Mouse (Mus musculus): ENCODE measurements at regions not wholly inside any gene's neighbourhood (a gene's known extent, or its start where the extent isn't known, plus 50 kb on each side); places are given as distances from the start of the nearest gene placed in this dataset.

DNA sequence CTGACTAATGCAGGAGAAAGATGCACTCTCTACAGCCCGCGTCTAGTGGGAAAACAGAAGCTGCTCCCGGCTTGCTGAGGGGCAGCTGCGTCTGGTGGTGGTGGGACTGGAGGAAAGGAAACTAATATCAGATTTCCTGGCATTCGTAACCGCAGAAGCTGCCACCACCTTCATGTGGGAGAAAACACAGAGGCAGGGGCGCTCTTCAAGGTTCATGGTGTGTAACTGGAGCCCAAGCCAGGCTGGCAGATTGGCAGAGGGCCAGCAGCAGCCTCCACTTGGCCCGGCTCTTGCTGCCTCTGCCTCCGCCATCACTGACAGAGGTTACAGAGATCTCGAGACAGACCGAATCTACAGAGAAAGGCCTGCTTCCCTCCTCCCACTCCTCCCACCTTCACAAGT, 80.7 kb upstream of the Stt3b start:
- H3K36me3 ChIP-seq: no peaks in the 10 kb centered on the region
- peak; percentile 87 for DNase-seq (ENCODE audit: low spot score)
- no peaks in the 10 kb centered on the region for H3K9me3 ChIP-seq
- WGBS: 6% methylated on average over 11 of the region's 11 CpGs
- peak overlapping the region; percentile 89 for H3K27ac ChIP-seq
- H3K4me1 ChIP-seq: peaks cover 25% of the 10 kb centered on the region
- H3K27me3 ChIP-seq (ENCODE audit: insufficient read depth, poor library complexity, severe bottlenecking): no peaks in the 10 kb centered on the region
- H3K4me3 ChIP-seq: peak overlapping the region; percentile 38

- 90% methylated on average over 8 of the region's 8 CpGs for WGBS
- H3K4me3 ChIP-seq: no peak overlapping the region
- H3K27me3 ChIP-seq (ENCODE audit: insufficient read depth, poor library complexity, severe bottlenecking): no peaks in the 10 kb centered on the region
- peaks cover 15% of the 10 kb centered on the region for H3K4me1 ChIP-seq
- H3K27ac ChIP-seq: no peak overlapping the region
- H3K9me3 ChIP-seq: no peaks in the 10 kb centered on the region
- no peaks in the 10 kb centered on the region for H3K36me3 ChIP-seq
- DNase-seq (ENCODE audit: low spot score): no peak
Observed at GRCm38 (mm10) chr9:115395511-115395910, 85.3 kb upstream of the Stt3b start.

DNA sequence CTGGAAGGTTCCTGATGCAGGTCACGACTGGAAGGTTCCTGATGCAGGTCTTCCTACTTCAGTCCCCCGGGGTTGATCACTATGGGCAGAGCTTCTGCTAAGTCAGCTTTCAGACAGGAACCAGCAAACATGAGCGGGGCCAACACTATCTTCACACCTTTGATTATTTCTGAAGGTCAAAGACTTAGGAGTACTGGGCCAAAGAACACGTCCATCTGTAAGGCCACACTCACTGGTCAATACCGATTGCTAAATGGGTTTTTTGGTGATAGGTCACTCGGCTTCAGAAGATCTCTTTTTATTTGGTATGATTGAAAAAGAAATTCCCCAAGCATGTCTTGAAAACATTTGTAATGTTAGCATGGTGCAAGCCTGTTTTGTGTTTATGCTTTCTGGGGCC, 90.2 kb upstream of the Stt3b start:
- WGBS: 86% methylated on average over 6 of the region's 6 CpGs
- no peak overlapping the region for H3K4me3 ChIP-seq
- no peaks in the 10 kb centered on the region for H3K36me3 ChIP-seq
- H3K9me3 ChIP-seq: no peaks in the 10 kb centered on the region
- no peaks in the 10 kb centered on the region for H3K4me1 ChIP-seq
- H3K27me3 ChIP-seq (ENCODE audit: insufficient read depth, poor library complexity, severe bottlenecking): no peaks in the 10 kb centered on the region
- no peak for DNase-seq (ENCODE audit: low spot score)
- H3K27ac ChIP-seq: no peak overlapping the region

DNA sequence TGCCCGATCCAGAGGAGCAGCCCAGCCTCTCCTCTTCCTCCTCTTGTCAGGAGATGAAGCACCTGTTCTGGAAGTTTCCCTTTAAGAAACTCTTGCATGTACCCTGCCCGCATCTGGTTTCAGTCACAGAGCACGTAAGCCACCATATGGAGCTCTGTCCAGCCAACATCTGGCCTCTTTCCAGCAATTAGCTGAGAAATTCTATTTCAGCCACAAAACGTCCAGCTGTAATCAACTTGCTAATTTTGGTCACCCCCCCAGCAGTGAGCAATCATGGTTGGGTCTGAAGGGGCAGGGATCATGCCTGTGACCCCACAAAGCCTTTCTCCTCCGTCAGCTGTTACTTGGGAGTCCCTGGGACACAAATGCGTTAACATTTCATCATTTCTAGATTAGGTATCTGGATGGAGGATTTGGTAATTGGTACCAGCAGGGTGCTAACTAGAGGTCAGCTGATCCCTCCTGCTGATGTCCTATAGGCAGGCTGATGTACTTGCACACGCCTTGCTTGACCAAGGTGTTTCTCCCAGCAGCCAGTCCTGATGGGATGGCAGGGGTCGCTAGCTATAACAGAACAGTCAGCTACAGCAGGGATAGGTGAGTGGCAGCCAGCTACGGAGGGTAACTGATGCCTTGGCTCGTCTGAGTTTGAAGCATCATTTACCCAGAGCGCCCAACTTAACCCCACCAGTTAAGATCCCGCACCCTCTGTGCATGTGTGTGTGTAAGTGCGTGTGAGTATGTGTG, 91.4 kb upstream of the Stt3b start:
- Histone ChIP-seq H3K36me3 (no peaks in the 10 kb centered on the region), H3K27me3 (ENCODE audit: insufficient read depth, poor library complexity, severe bottlenecking) (no peaks in the 10 kb centered on the region), H3K9me3 (no peaks in the 10 kb centered on the region), H3K27ac (no peak overlapping the region), H3K4me3 (no peak overlapping the region), H3K4me1 (no peaks in the 10 kb centered on the region)
- 69% methylated on average over 13 of the region's 13 CpGs for WGBS
- no peak for DNase-seq (ENCODE audit: low spot score)

- Histone ChIP-seq H3K27ac (no peak overlapping the region), H3K27me3 (ENCODE audit: insufficient read depth, poor library complexity, severe bottlenecking) (no peaks in the 10 kb centered on the region), H3K9me3 (no peaks in the 10 kb centered on the region), H3K4me1 (no peaks in the 10 kb centered on the region), H3K36me3 (no peaks in the 10 kb centered on the region), H3K4me3 (no peak overlapping the region)
- 64% methylated on average over 6 of the region's 6 CpGs for WGBS
- DNase-seq (ENCODE audit: low spot score): no peak
Observed at GRCm38 (mm10) chr9:115402661-115403060, 92.4 kb upstream of the Stt3b start.

DNA sequence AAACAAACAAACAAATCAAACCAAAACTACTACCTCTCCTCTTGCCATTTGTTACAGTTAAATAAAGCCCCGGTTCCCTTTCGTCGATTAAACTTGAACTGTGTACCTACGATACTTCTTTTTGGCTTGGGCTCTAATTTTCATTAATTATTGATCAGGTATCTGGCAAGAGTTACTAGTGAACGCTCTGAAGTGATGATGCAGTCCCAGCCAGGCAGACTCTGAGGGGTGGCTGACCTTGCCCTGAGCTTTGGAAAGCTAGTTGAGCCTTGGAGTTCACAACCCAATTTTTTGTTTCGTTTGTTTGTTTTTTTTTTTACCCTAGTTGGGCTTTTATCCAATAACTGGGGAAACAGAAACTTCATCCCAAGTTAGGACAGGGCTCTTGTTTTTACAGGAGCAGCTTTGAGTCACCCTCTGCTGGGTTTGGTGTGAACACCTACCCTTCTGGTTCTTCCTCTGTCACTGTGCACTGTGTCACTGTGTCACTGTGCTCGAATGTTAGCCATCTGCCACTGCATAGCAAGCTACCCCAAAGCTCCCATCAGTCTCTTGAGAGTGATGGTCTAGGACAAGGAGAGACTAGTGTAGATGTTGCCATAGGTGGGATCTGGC, 93.2 kb upstream of the Stt3b start:
- no peaks in the 10 kb centered on the region for H3K36me3 ChIP-seq
- no peak overlapping the region for H3K4me3 ChIP-seq
- no peak overlapping the region for H3K27ac ChIP-seq
- WGBS: 83% methylated on average over 7 of the region's 7 CpGs
- DNase-seq (ENCODE audit: low spot score): no peak
- H3K9me3 ChIP-seq: no peaks in the 10 kb centered on the region
- H3K27me3 ChIP-seq (ENCODE audit: insufficient read depth, poor library complexity, severe bottlenecking): no peaks in the 10 kb centered on the region
- no peaks in the 10 kb centered on the region for H3K4me1 ChIP-seq

- Histone ChIP-seq H3K27ac (no peak overlapping the region), H3K27me3 (ENCODE audit: insufficient read depth, poor library complexity, severe bottlenecking) (no peaks in the 10 kb centered on the region), H3K36me3 (no peaks in the 10 kb centered on the region), H3K4me3 (no peak overlapping the region), H3K9me3 (no peaks in the 10 kb centered on the region), H3K4me1 (no peaks in the 10 kb centered on the region)
- DNase-seq (ENCODE audit: low spot score): no peak
- WGBS: 91% methylated on average over 21 of the region's 21 CpGs
Observed at GRCm38 (mm10) chr9:115407901-115408470, 97.8 kb upstream of the Stt3b start.

GRCm38 (mm10) chr9:115408886-115409285, 98.7 kb upstream of the Stt3b start:
- Histone ChIP-seq H3K9me3 (no peaks in the 10 kb centered on the region), H3K27ac (no peak overlapping the region), H3K36me3 (no peaks in the 10 kb centered on the region), H3K4me1 (no peaks in the 10 kb centered on the region), H3K4me3 (no peak overlapping the region), H3K27me3 (ENCODE audit: insufficient read depth, poor library complexity, severe bottlenecking) (no peaks in the 10 kb centered on the region)
- 88% methylated on average over 6 of the region's 6 CpGs for WGBS
- DNase-seq (ENCODE audit: low spot score): no peak

DNA sequence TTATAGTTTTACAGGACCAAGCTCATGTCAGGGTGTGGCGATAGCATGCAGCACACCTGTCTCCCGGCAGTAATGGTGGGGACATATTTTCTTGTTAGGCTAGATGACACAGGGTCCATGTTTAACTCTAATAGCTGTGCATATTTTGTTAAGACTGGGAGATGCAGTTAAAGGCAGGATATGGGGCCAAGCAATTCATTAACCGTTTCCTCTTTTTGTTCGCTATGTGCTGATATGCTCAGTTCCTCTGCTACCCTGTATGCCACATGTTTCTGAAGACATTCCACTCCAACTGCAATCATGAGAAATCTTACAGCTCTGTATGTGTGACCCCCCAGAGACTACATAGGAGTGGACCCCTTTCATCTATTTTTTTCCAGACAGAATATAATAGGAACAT, 104.0 kb upstream of the Stt3b start:
- WGBS: 85% methylated on average over 4 of the region's 4 CpGs
- Histone ChIP-seq H3K27ac (no peak overlapping the region), H3K4me3 (no peak overlapping the region)

DNA sequence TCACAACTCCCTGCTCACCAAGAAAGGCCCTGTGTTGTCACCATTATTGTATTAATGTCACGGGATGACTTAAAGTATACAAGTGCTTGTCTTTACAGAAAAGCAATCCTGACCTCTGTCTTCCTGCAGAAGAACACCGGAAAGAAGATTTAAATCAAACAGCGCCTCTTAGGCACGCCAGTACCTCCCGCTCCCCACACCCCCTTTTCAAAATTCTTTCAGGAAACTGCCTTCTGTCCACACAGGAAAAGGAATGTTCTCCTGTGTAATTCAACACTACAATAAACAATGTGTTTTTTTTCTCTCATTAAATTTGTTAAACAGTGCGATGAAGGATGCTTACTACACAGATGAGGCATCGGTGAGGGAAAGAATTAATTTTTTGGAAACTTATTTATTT, 112.6 kb upstream of the Stt3b start:
- H3K4me3 ChIP-seq: no peak overlapping the region
- no peaks in the 10 kb centered on the region for H3K27me3 ChIP-seq (ENCODE audit: insufficient read depth, poor library complexity, severe bottlenecking)
- H3K9me3 ChIP-seq: peaks cover 6% of the 10 kb centered on the region; the same call in 1 of the 2 replicates
- DNase-seq (ENCODE audit: low spot score): no peak
- 78% methylated on average over 7 of the region's 7 CpGs for WGBS
- H3K4me1 ChIP-seq: no peaks in the 10 kb centered on the region
- H3K27ac ChIP-seq: no peak overlapping the region
- H3K36me3 ChIP-seq: no peaks in the 10 kb centered on the region

More for the DNA sequence above, 104.0 kb upstream of the Stt3b start:
- H3K9me3 ChIP-seq: no peaks in the 10 kb centered on the region
- no peaks in the 10 kb centered on the region for H3K4me1 ChIP-seq
- H3K27me3 ChIP-seq (ENCODE audit: insufficient read depth, poor library complexity, severe bottlenecking): no peaks in the 10 kb centered on the region
- no peak for DNase-seq (ENCODE audit: low spot score)
- H3K36me3 ChIP-seq: no peaks in the 10 kb centered on the region

GRCm38 (mm10) chr9:115426682-115427081, 116.5 kb upstream of the Stt3b start:
- H3K4me3 ChIP-seq: no peak overlapping the region
- no peaks in the 10 kb centered on the region for H3K4me1 ChIP-seq
- H3K27ac ChIP-seq: no peak overlapping the region
- H3K27me3 ChIP-seq (ENCODE audit: insufficient read depth, poor library complexity, severe bottlenecking): no peaks in the 10 kb centered on the region
- no peaks in the 10 kb centered on the region for H3K36me3 ChIP-seq
- DNase-seq (ENCODE audit: low spot score): no peak
- 84% methylated on average over 8 of the region's 8 CpGs for WGBS
- no peaks in the 10 kb centered on the region for H3K9me3 ChIP-seq

DNA sequence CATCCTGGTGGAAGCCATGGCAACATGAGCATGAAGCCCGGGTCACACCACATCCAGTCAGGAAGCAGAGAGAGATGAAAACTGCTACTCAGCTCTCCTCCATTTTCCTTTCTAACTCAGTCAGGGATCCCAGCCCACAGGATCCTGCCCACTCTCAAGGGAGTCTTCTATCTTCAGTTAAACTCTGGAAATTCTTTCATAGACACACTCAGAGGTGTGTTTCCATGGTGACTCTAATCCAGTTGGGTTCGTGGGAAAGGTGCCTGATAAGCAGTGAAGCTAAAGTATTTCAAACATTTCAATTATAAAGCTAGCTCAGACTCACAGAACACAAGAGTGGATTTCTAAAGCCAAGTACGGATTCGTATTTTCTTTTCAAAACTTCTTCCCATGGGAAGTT, 120.0 kb upstream of the Stt3b start:
- H3K27ac ChIP-seq: no peak overlapping the region

DNA sequence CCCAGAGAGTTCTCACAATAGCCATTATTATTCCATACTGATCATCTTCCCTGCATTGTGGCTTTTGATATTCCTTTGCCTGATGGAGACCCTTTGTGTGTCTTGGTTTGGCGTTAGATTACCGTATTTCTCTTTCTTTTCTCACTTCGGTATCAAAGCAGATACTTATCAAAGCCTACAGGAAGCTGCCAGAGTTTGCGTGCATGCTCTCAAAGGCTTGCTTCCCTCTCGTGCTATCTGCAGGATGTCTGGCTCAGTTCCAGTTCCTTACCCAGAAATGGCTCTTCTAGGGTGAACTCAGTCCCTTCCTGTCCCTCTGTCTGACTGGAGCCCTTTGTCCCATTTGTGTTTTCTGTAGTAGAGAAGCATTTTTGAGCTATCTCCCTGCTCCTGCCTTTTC, 124.5 kb upstream of the Stt3b start:
- H3K27ac ChIP-seq: no peak overlapping the region
- 23% methylated on average over 5 of the region's 5 CpGs for WGBS
- H3K9me3 ChIP-seq: peaks cover 3% of the 10 kb centered on the region; the same call in 1 of the 2 replicates
- DNase-seq (ENCODE audit: low spot score): no peak
- H3K4me3 ChIP-seq: no peak overlapping the region
- H3K4me1 ChIP-seq: peaks cover 6% of the 10 kb centered on the region; the same call in 1 of the 2 replicates
- H3K36me3 ChIP-seq: no peaks in the 10 kb centered on the region
- no peaks in the 10 kb centered on the region for H3K27me3 ChIP-seq (ENCODE audit: insufficient read depth, poor library complexity, severe bottlenecking)

More for the DNA sequence above, 120.0 kb upstream of the Stt3b start:
- 63% methylated on average over 4 of the region's 4 CpGs for WGBS
- DNase-seq (ENCODE audit: low spot score): no peak
- Histone ChIP-seq H3K36me3 (no peaks in the 10 kb centered on the region), H3K9me3 (no peaks in the 10 kb centered on the region), H3K4me3 (no peak overlapping the region), H3K4me1 (peaks cover 6% of the 10 kb centered on the region; the same call in 1 of the 2 replicates), H3K27me3 (ENCODE audit: insufficient read depth, poor library complexity, severe bottlenecking) (no peaks in the 10 kb centered on the region)
